Mouse (Mus musculus) megakaryocyte, embryonic 14.5 days (primary cell): Measurements from ENCODE around the gene St8sia1.

Source experiments
- FLI1 ChIP-seq: IDR thresholded peaks from 2 replicates; pipeline ENCODE4 v1.6.1; 2012; ENCODE audit warnings: low read length, inconsistent platforms, mixed read lengths
- GATA1 ChIP-seq: IDR thresholded peaks from 3 replicates; pipeline ENCODE4 v1.6.1; 2012; ENCODE audit warnings: mixed read lengths, low read length, inconsistent platforms, borderline replicate concordance

DNA sequence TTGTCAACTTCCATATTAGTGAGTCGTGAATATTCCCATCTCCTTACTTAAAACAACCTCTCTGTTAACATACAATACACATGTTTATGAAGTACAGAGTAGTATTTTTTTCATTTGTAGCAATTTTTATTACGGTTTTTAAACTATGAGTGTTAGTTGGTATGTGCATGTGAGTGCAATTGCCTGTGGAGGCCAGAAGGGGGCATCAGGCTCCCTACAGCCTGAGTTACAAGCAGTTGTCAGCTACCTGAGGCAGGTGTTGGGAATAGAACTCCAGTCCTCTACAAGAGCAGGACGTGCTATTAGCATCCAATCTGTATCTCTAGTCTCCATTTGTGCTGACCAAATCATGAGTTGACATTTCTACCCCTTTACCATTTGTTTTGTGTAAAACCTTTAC is 19.8 kb downstream of the St8sia1 start:
- TF ChIP-seq GATA1 (no peak), FLI1 (no peak)
